Mouse (Mus musculus) heart, embryonic 14.5 days (tissue): Measurements from ENCODE around the gene Mtpn. TPM values are rescaled to one million over a fixed set of nuclear protein-coding genes. Genes with fewer than 3 reads are reported as not detected.
A peak's percentile ranks its signal among the peaks of the same experiment; 100 is the strongest.

Source experiments
- ATAC-seq: fragments of 200-750 bp; cut with Nextera tagmentation; 2 replicates; pipeline ENCODE4 v1.8.0; 2017; ENCODE audit warnings: low read depth, moderate TSS enrichment; ENCODE audit not compliant: insufficient number of reproducible peaks, insufficient read depth, low FRiP score
- H3K27ac ChIP-seq, 2 experiments: fragments of 200-500 bp in 1 of 2; fragments of 300-500 bp in 1 of 2; sonication (generic) in 1 of 2; replicated peaks in 1 of 2; 2 replicates each; pipeline ENCODE4 v1.5.1; 2012 to 2014; ENCODE audit warnings: low read depth in 2 of 2, low read length in 2 of 2, control low read depth in 1 of 2, mild to moderate bottlenecking in 1 of 2, mixed read lengths in 1 of 2; ENCODE audit not compliant: control insufficient read depth in 1 of 2, insufficient read depth in 1 of 2
- H3K27me3 ChIP-seq: fragments of 300-500 bp; sonication (generic); 2 replicates; pipeline ENCODE4 v1.6.1; 2014; ENCODE audit warnings: mild to moderate bottlenecking, low read length, control low read depth; ENCODE audit not compliant: control insufficient read depth, insufficient read depth
- H3K36me3 ChIP-seq: fragments of 300-500 bp; sonication (generic); 2 replicates; pipeline ENCODE4 v1.6.1; 2014; ENCODE audit warnings: mild to moderate bottlenecking, control low read depth, low read length, mixed read lengths; ENCODE audit not compliant: control insufficient read depth, insufficient read depth
- H3K4me1 ChIP-seq, 2 experiments: fragments of 200-500 bp in 1 of 2; fragments of 300-500 bp in 1 of 2; sonication (generic) in 1 of 2; 2 replicates each; pipeline ENCODE4 v1.6.1; 2012 to 2014; ENCODE audit warnings: low read length in 2 of 2, control low read depth in 1 of 2, mixed read lengths in 1 of 2; ENCODE audit not compliant: control insufficient read depth in 2 of 2, insufficient read depth in 2 of 2
- H3K4me2 ChIP-seq: fragments of 300-500 bp; sonication (generic); 2 replicates; pipeline ENCODE4 v1.6.1; 2014; ENCODE audit warnings: mild to moderate bottlenecking, low read length
- H3K4me3 ChIP-seq, 2 experiments: fragments of 200-500 bp in 1 of 2; fragments of 300-500 bp in 1 of 2; sonication (generic) in 1 of 2; 2 replicates each; pipeline ENCODE4 v1.5.1; 2012 to 2014; ENCODE audit warnings: low read length in 2 of 2, mild to moderate bottlenecking in 2 of 2, control low read depth in 1 of 2, low read depth in 1 of 2, moderate library complexity in 1 of 2; ENCODE audit not compliant: control insufficient read depth in 1 of 2, insufficient read depth in 1 of 2
- H3K9ac ChIP-seq: fragments of 300-500 bp; sonication (generic); 2 replicates; pipeline ENCODE4 v1.6.1; 2014; ENCODE audit warnings: mild to moderate bottlenecking, low read length
- H3K9me3 ChIP-seq: fragments of 300-500 bp; sonication (generic); 2 replicates; pipeline ENCODE4 v1.6.1; 2016; ENCODE audit warnings: low read length, control low read depth; ENCODE audit not compliant: control insufficient read depth
- WGBS: fragments of 180-500 bp; shearing (Covaris S2); extraction: QIAGEN DNeasy Blood & Tissue Kit; methylation state at CpG from one replicate; pipeline ENCODE4 v1.1.7; 2014; 5-methylcytosine and 5-hydroxymethylcytosine counted together
- polyA plus RNA-seq: library from polyadenylated mRNA; unstranded; fragments of >200 nt; fragmentation: Nextera tagmentation; extraction: Ambion mirVana; gene quantifications from 2 replicates; pipeline ENCODE4 v1.2.1, GENCODE M21; 2014

The Mtpn gene
- 81.3 and 83.5 TPM in 2 replicates for polyA plus RNA-seq

DNA sequence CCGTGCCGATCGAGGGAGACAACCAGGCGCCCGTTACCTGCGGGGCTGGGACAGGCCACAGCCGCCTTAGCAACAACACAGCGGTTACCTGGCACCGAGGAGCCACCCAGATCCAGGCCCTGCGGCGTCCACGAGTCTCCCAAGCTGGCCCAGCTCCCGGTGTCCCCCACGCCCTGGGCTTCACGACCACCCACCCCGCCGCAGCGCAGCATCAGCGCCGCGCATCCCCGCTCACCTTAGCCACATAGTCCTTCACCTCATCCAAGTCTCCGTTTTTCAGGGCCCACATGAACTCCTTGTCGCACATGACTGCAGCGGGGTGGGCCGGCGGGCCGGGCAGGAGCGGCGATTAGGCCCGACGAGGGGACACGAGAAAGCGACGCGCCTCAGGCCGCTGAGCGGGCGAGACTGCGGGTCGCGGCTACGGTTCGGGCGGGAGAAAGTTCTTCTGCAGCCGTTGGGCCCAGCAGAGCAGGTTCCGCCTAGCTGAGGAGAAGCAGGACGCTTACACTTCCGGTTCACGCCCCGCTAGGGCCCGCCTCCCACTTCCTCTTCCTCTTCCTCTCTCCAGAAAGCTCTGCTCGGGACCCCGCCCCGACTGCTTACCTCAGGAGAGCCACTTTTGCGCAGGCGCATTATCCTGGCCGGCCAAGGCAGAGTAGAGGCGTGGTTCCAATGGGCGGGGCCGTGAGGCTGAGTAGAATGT lies at the start of gene Mtpn:
Gene Mtpn (minus strand): TSS at position 585 of the 706 bp plus-strand sequence.
- no peaks in the 10 kb centered on the region for H3K27me3 ChIP-seq
- peak within 1 kb of the TSS; percentile 60 to 86 for H3K27ac ChIP-seq
- under 1% methylated on average over 51 of the region's 61 CpGs for WGBS
- H3K9me3 ChIP-seq = no peaks in the 10 kb centered on the region
- peak within 1 kb of the TSS; percentile 78 to 100 for H3K4me3 ChIP-seq
- H3K36me3 ChIP-seq = 0 out of 2 replicates have a peak, but pooled peaks cover 4% of the 10 kb centered on the region
- peak; percentile 100 for ATAC-seq
- peaks cover 0 to 12% of the 10 kb centered on the region in 2 experiments; a peak in 2 of 4 replicates for H3K4me1 ChIP-seq
- peak within 1 kb of the TSS; percentile 97 for H3K9ac ChIP-seq
- peak within 1 kb of the TSS; percentile 86 for H3K4me2 ChIP-seq

DNA sequence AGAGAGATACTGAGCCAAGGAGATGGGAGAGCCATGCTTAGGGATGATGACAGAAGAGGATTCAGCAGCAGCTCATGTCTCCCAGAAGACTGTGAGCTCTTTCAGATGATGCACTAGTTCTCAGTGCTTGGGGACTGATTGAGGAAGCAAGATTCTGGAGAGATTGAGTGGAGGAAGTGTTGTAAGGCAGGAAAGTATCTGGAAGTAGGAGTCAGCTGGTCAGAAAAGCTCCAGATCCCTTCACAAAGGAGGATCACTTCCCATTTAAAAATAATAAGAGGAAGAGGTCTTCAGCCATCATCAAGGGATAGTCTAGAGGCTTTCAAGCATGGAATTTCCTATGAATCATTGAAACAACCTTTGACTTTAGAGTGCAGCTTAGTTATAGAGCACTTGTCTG lies 29.0 kb upstream of the Mtpn start:
- Histone ChIP-seq H3K9me3 (no peaks in the 10 kb centered on the region), H3K27ac (no peak overlapping the region), H3K9ac (no peak overlapping the region), H3K4me3 (no peak overlapping the region), H3K27me3 (no peaks in the 10 kb centered on the region), H3K36me3 (no peaks in the 10 kb centered on the region), H3K4me1 (no peaks in the 10 kb centered on the region), H3K4me2 (no peak overlapping the region)
- no peak for ATAC-seq

DNA sequence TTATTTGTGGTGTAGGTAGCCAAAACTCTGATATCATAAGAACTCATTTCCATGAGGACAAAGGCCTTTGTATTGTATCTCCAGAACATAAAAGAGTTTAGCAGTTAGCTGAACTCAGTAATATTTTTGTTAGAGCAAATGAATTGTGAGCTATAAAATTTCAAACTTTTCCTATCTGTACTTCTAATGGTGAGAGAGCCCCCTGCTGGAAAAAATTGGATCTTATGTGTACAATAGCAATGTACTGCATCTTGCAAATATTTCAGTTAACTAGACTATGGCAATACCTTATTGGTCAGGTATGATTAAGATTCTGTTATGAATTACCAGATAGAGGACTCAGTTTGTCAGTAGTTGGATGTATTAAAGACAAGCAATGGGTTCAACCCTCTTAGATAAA lies 28.1 kb upstream of the Mtpn start:
- no peak for ATAC-seq
- Histone ChIP-seq H3K27ac (no peak overlapping the region), H3K9ac (no peak overlapping the region), H3K4me1 (no peaks in the 10 kb centered on the region), H3K27me3 (no peaks in the 10 kb centered on the region), H3K36me3 (no peaks in the 10 kb centered on the region), H3K9me3 (no peaks in the 10 kb centered on the region), H3K4me3 (no peak overlapping the region), H3K4me2 (no peak overlapping the region)

- Histone ChIP-seq H3K4me2 (no peak overlapping the region), H3K27me3 (no peaks in the 10 kb centered on the region), H3K9me3 (no peaks in the 10 kb centered on the region), H3K9ac (no peak overlapping the region), H3K36me3 (no peaks in the 10 kb centered on the region), H3K27ac (no peak overlapping the region), H3K4me1 (no peaks in the 10 kb centered on the region), H3K4me3 (no peak overlapping the region)
- 41% methylated on average over 2 of the region's 2 CpGs for WGBS
- no peak for ATAC-seq
Observed at GRCm38 (mm10) chr6:35559950-35560349, 20.3 kb upstream of the Mtpn start.

DNA sequence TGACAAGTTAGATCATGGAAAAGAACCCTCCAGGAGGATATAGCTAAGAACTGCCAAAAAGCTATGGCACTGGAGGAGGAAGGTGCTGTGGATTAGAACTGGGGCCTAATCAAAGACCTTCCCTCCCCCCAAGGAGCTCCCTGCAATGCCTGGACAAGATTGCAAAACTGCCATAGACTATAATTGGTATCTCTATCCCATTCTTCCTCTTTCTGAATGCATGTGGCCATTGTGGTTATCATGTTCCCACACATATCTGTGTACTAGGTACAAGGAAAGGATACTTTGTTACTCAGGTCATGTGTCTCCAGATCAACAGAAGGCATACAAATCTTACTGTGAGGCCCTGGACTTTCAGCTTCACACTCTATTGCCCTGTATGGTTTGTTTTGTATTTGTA lies 4.7 kb upstream of the Mtpn start:
- Histone ChIP-seq H3K36me3 (no peaks in the 10 kb centered on the region), H3K4me2 (no peak overlapping the region), H3K4me1 (no peaks in the 10 kb centered on the region), H3K9ac (no peak overlapping the region), H3K27me3 (no peaks in the 10 kb centered on the region), H3K9me3 (peaks cover 4% of the 10 kb centered on the region; the same call in 1 of the 2 replicates), H3K27ac (no peak overlapping the region), H3K4me3 (no peak overlapping the region)
- no peak for ATAC-seq

DNA sequence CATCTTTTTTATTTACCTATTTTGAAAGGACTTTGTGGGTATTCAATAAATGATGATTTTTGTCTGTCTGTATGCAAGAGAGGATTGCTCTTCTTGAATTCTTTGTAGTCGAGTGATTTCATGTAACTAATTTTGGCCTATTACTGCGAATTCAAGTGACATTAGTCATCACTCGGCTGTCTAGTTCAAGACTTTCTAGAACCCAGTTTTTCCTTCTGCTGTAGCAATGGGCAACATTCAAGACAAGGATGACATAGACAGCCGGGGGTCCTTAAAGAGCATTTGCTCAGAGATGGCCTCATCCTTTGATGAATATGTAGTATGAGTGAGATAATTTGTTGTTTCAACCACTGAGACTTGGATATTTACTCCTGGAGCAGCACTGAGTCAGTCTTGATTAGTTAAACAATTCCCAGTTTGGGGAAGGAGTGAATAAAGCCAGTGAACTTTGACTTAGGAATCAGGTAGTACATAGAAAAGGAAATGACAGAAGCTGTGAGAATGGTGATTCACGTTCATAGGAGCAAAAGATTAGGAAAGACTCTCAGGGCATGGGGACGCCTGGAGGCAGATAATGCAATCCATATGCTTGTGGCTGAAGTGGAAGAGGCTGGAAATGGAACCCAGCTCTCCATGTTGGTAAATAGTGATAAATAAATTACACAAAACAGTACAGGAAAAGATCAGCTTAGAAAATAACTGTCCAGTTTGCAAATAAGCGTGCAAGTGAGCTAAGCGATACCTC lies 3.1 kb upstream of the Mtpn start:
- H3K9me3 ChIP-seq = peaks cover 4% of the 10 kb centered on the region; the same call in 1 of the 2 replicates
- 61% methylated on average over 8 of the region's 8 CpGs for WGBS
- peaks cover 0 to 8% of the 10 kb centered on the region in 2 experiments; a peak in 2 of 4 replicates for H3K4me1 ChIP-seq
- ATAC-seq = no peak
- no peak overlapping the region for H3K27ac ChIP-seq
- no peaks in the 10 kb centered on the region for H3K27me3 ChIP-seq
- H3K4me3 ChIP-seq = no peak overlapping the region
- H3K4me2 ChIP-seq = no peak overlapping the region
- H3K36me3 ChIP-seq = no peaks in the 10 kb centered on the region
- H3K9ac ChIP-seq = no peak overlapping the region

- Histone ChIP-seq H3K27me3 (no peaks in the 10 kb centered on the region), H3K4me3 (no peak overlapping the region), H3K27ac (no peak overlapping the region), H3K9me3 (no peaks in the 10 kb centered on the region), H3K9ac (no peak overlapping the region), H3K4me1 (peaks cover 0 to 12% of the 10 kb centered on the region in 2 experiments; a peak in 2 of 4 replicates), H3K4me2 (no peak overlapping the region), H3K36me3 (0 out of 2 replicates have a peak, but pooled peaks cover under 1% of the 10 kb centered on the region)
- WGBS = 90% methylated on average over 9 of the region's 9 CpGs
- ATAC-seq = no peak
Observed at GRCm38 (mm10) chr6:35540377-35540776, 689 bp upstream of the Mtpn start.
